Mouse (Mus musculus) thymus, adult 2 months (tissue): Measurements from ENCODE around the gene Hmx2. TPM values are rescaled to one million over a fixed set of nuclear protein-coding genes. Genes with fewer than 3 reads are reported as not detected.

Source experiments
- DNase-seq: peaks from one replicate; pipeline ENCODE4 v3.0.0; 2021
- H3K27ac ChIP-seq: fragments of 200-500 bp; 2 replicates; pipeline ENCODE4 v1.5.1; 2012; ENCODE audit warnings: low read length, control low read depth; ENCODE audit not compliant: control insufficient read depth, insufficient read depth
- H3K27me3 ChIP-seq: fragments of 200-500 bp; 2 replicates; pipeline ENCODE4 v1.6.1; 2012; ENCODE audit warnings: mild to moderate bottlenecking, low read length, moderate library complexity, mixed read lengths; ENCODE audit not compliant: control insufficient read depth, insufficient read depth
- H3K36me3 ChIP-seq: fragments of 200-500 bp; 2 replicates; pipeline ENCODE4 v1.6.1; 2012; ENCODE audit warnings: mild to moderate bottlenecking, low read length, moderate library complexity; ENCODE audit not compliant: control insufficient read depth, insufficient read depth
- H3K4me1 ChIP-seq: fragments of 200-500 bp; replicated peaks from 2 replicates; pipeline ENCODE4 v1.6.1; 2012; ENCODE audit warnings: low read length; ENCODE audit not compliant: control insufficient read depth, insufficient read depth
- H3K4me3 ChIP-seq: fragments of 200-500 bp; 2 replicates; pipeline ENCODE4 v1.5.1; 2012; ENCODE audit warnings: mild to moderate bottlenecking, low read length, control low read depth, moderate library complexity; ENCODE audit not compliant: control insufficient read depth, insufficient read depth
- CTCF ChIP-seq: fragments of 200-500 bp; IDR thresholded peaks from 2 replicates; pipeline ENCODE4 v1.5.1; 2012; ENCODE audit warnings: mild to moderate bottlenecking, control low read depth, low read length, moderate library complexity, borderline replicate concordance; ENCODE audit not compliant: control insufficient read depth, poor library complexity, insufficient read depth; ENCODE audit errors: extremely low read depth
- POLR2A ChIP-seq: fragments of 200-500 bp; IDR thresholded peaks from 2 replicates; pipeline ENCODE4 v1.6.1; 2012; ENCODE audit warnings: mild to moderate bottlenecking, low read length, control low read depth, moderate library complexity; ENCODE audit not compliant: control insufficient read depth, poor library complexity, insufficient read depth; ENCODE audit errors: extremely low read depth
- WGBS: fragments of 180-500 bp; shearing (Covaris S2); methylation state at CpG from one replicate; pipeline ENCODE4 v1.1.7; 2018; 5-methylcytosine and 5-hydroxymethylcytosine counted together
- polyA plus RNA-seq: library from polyadenylated mRNA; depleted of rRNA; stranded (reverse); fragments of >200 nt; gene quantifications from 2 replicates; pipeline ENCODE4 v1.2.3, GENCODE M21; 2012

Hmx2 gene
- polyA plus RNA-seq, 1 experiment = 0.42 TPM

DNA sequence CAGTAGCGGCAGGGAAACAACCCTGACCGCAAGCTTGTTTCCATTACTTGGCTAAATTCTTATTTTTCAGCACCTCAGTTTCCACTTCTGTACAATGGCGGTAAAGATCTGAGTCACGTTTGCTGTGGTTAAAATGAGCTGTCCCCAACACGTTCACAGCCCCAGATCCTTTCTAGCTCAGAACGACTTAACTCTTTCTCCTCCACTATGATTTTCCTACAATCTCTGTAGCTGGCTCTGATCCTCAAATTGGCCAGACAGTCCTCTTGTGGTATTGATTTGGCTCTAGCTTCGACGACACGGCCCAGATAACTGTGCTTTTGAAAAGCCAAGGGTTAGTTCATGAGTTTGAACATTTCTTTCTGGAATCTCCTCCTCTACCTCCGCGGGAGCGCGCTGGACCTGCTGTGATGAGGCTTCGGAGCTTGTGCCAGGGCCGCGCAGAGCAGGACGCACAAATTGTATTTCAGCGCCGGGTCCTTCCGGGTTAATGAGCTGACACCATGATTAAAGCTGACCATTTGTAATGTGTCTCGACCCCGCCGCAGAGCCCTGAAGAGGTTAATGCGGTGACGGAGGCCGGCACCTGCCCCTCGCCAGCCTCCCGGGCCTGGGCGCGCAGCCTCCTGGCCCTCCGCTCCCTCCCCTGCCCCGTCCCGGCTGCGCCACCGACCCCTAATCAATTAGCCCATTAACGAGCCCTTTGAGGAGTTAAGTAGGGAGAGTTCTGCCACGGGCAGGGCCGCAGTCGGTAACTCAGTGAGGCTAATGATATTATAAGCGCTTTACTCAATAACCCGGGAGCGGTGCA lies 3.6 kb downstream of the Hmx2 start:
- peaks cover 25% of the 10 kb centered on the region for H3K4me1 ChIP-seq
- DNase-seq = no peak
- H3K36me3 ChIP-seq = no peaks in the 10 kb centered on the region
- 9% methylated on average over 42 of the region's 42 CpGs for WGBS
- peaks cover 61% of the 10 kb centered on the region for H3K27me3 ChIP-seq
- no peak overlapping the region for H3K4me3 ChIP-seq
- TF ChIP-seq POLR2A (no peak), CTCF (no peak)
- no peak overlapping the region for H3K27ac ChIP-seq

- H3K27ac ChIP-seq = no peak overlapping the region
- 7% methylated on average over 5 of the region's 5 CpGs for WGBS
- DNase-seq = no peak
- H3K4me1 ChIP-seq = peaks cover 25% of the 10 kb centered on the region
- H3K27me3 ChIP-seq = peaks cover 60% of the 10 kb centered on the region
- no peak overlapping the region for H3K4me3 ChIP-seq
- H3K36me3 ChIP-seq = no peaks in the 10 kb centered on the region
- no peak for TF ChIP-seq CTCF
- no peak for TF ChIP-seq POLR2A
These were observed 4.2 kb downstream of the Hmx2 start for GRCm38 (mm10) chr7:131552781-131553180.

- H3K27ac ChIP-seq = no peak overlapping the region
- H3K36me3 ChIP-seq = no peaks in the 10 kb centered on the region
- peak; percentile 56 for DNase-seq
- WGBS = 2% methylated on average over 39 of the region's 39 CpGs
- peaks cover 57% of the 10 kb centered on the region for H3K27me3 ChIP-seq
- TF ChIP-seq POLR2A = 0 out of 2 replicates have a peak, but pooled peaks have one; percentile 28
- TF ChIP-seq CTCF = 0 out of 2 replicates have a peak, but pooled peaks have one; percentile 14
- peaks cover 25% of the 10 kb centered on the region for H3K4me1 ChIP-seq
- H3K4me3 ChIP-seq = peak overlapping the region; percentile 43
These were observed 5.2 kb downstream of the Hmx2 start for GRCm38 (mm10) chr7:131553771-131554175.

DNA sequence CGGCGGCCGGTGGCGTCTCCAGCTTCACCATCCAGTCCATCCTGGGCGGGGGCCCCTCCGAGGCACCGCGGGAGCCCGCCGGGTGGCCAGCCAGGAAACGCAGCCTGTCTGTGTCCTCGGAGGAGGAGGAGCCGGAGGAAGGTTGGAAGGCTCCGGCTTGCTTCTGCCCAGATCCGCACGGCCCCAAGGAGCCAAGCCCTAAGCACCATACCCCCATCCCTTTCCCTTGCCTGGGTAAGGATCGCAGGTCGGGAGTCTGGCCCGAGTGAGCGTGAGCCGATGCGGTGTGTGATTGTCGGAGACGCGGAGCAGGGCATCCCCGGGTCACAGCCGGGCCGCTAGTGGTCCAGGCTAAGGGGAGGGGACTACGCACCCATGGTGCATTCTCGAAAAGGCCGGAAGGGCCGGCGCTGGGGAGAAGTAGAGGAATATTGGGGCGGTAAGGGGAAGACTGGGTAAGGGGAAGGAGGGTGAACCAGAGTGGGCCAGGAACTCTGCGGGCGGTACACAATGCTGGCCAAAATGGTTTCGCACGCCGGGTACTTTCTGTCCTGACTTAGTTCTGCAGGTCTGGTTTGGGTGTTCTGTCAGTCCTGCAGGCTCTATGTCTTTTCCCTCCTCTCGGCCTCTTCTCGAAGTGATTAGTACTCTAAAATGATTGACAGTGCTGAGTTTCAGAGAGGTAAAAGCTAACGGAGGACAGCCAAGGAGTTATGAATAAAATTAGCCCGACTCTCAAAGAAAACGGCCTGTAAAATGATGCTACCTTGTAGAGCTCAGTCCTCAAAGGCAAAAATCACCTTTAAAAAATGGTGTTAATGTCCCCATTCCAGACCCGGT lies 6.0 kb downstream of the Hmx2 start:
- peak; percentile 28 for DNase-seq
- Histone ChIP-seq H3K27ac (no peak overlapping the region), H3K36me3 (no peaks in the 10 kb centered on the region), H3K27me3 (peaks cover 52% of the 10 kb centered on the region), H3K4me1 (peaks cover 25% of the 10 kb centered on the region), H3K4me3 (peak overlapping the region; percentile 43)
- 3% methylated on average over 45 of the region's 45 CpGs for WGBS
- no peak for TF ChIP-seq CTCF
- TF ChIP-seq POLR2A = no peak

GRCm38 (mm10) chr7:131555301-131556081 lies 6.9 kb downstream of the Hmx2 start:
- H3K27ac ChIP-seq = no peak overlapping the region
- no peak for DNase-seq
- no peak for TF ChIP-seq CTCF
- TF ChIP-seq POLR2A = no peak
- peaks cover 25% of the 10 kb centered on the region for H3K4me1 ChIP-seq
- H3K4me3 ChIP-seq = 0 out of 2 replicates have a peak overlapping the region, but pooled peaks have one; percentile 5
- WGBS = 2% methylated on average over 68 of the region's 68 CpGs
- H3K27me3 ChIP-seq = peaks cover 52% of the 10 kb centered on the region
- H3K36me3 ChIP-seq = no peaks in the 10 kb centered on the region

DNA sequence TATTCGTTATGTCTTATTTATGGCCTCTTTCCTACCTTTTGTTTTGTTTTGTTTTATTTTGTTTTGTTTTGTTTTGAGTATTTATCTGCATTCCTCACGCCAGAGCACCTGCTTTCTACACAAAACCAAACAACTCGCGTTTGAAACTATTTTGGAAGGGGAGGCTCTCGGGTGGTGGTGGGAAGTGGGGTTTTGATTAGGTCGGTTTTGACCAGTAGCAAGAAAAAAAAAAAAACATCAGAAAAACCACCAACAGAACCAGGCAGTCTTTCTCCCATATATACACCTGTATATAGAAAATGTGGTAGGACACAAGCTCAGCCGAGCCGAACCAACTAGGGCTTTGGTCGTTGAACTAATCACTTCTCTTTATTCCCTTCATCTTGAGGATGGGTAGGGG lies 7.5 kb downstream of the Hmx2 start:
- peaks cover 27% of the 10 kb centered on the region for H3K4me1 ChIP-seq
- H3K27ac ChIP-seq = no peak overlapping the region
- no peak for DNase-seq
- TF ChIP-seq POLR2A (no peak), CTCF (no peak)
- H3K27me3 ChIP-seq = peaks cover 49% of the 10 kb centered on the region
- H3K4me3 ChIP-seq = no peak overlapping the region
- no peaks in the 10 kb centered on the region for H3K36me3 ChIP-seq
- 4% methylated on average over 9 of the region's 9 CpGs for WGBS
